Mouse (Mus musculus): ENCODE measurements around the gene Gm5475.
"Not testable (repeated sequence)": the region's sequence is repeated elsewhere in the genome, so short reads cannot be mapped to it uniquely, and the experiment has no call there.

Gm5475 gene

GRCm38 (mm10) chr15:100421758-100422197, at the start of gene Gm5475:
Gene Gm5475 (plus strand): TSS chr15:100422147.
- DNase-seq, result peak; percentile 85

DNA sequence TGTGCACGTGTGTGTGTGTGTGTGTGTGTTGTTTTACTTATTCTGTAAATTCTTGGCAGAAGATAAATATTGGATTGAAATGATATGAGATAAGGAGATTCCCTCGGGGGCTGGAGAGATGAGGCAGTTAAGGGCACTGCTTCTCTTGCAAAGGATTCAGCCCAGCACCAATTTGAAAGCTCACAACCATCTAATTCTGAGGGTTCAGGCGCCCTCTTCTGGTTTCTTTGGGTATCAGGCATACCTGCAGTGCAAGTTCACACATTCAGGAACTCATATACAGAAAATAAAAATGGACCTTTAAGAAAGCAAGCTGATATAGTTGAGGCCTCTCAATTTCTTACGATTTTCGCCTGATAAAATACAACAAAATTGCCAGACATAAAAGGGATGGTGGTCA, 46.9 kb upstream of the Gm5475 start:
- peak; percentile 58 for DNase-seq

GRCm38 (mm10) chr15:100377847-100378505, 44.0 kb upstream of the Gm5475 start:
- DNase-seq, result not testable (repeated sequence)

DNA sequence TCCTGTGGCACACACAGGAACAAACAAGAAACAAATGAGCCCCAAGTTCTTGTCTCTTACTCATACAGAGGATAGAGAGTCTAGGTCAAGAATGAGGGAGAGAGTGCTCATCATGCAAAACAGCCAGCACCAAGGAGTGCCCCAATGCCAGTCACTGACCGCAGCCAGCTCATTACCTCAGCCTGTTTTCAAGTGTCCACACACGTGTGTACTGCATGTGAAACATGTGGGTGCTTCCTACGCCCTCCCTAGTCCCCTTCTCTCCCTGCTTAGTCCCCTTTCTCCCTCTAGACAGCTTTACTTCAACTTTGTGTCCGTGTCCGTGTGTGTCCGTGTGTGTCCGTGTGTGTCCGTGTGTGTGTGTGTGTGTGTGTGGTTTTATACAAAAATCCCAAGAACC, 42.3 kb upstream of the Gm5475 start:
- DNase-seq, result no peak

GRCm38 (mm10) chr15:100380104-100380503, 41.8 kb upstream of the Gm5475 start:
- no peak for DNase-seq

DNA sequence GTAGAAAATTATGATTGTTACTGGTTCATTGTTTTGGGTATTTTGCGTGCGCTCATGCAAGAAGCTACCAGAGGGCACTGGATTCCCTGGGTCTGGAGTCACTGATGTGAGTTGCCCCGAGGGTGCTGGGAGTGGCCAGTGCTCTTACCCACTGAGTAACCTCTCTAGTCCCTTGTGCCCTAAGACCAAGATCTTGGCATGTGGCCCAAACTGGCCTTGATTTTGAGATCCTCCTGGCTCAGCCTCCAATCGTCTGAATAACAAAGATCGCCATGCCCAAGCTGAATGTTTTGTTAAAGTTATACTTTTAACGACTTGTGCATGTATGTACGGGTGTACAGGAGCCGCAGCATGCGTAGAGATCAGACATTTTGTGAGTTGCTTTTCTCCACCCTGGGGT, 36.2 kb upstream of the Gm5475 start:
- DNase-seq, result no peak

GRCm38 (mm10) chr15:100387544-100388223, 34.3 kb upstream of the Gm5475 start:
- no peak for DNase-seq

GRCm38 (mm10) chr15:100388224-100388835, 33.6 kb upstream of the Gm5475 start:
- no peak for DNase-seq

DNA sequence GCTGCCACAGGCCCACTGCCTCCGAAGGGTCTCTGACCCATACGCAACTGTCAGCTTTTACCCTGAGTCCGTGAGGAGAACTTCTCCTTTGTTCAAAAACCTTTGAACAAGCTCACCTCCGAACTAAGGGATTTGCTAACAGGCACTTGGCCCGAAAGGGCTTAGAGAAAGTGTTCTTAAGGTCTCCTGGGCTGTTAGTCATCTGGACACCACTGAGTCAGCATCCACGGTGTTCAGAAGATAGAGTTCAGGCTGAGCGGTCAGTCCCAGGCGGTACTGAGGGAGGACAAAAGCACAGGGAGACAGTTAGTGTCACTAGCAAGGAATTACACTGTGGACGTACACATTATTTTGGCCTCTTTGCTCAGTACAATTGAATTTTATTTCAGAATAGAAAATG, 33.1 kb upstream of the Gm5475 start:
- no peak for DNase-seq

DNA sequence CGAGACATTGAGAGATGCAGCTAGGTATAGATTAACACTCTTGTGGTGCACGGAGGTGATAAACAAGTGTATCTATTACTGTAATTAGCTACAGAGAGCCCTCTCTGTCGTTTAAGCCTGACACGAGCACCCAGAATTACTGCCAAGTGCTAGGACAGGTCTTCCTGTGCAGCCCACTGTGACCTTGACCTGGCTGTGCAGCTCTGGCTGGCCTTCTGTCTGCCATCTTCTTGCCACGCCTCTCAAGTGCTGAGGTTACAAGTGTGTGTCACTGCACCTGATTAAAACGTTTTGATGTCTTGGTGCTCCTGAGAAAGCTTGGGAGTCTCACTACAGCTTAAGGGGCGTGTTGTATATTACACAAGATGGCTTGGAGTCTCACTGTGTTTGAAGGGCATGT, 30.9 kb upstream of the Gm5475 start:
- DNase-seq, result no peak

GRCm38 (mm10) chr15:100391599-100391998, 30.3 kb upstream of the Gm5475 start:
- DNase-seq, result no peak

DNA sequence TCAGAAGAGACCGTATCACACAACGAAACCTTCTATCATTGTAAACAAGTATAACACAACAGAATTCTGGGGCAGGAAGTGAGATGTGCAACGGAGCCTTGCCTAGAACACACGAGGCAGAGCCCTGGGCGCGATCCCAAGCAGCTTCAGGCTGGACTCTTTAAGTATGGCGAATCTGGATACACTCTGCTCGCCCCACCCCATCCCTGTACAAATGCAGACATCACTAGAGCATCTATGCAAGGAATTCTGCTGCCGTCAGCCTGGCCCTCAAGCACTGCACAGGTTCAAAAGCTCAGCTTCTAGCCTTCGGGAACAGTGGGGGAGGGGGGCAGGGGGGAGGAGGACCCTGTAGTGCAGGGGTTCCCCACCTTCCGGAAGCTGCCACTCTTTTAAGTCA, 28.9 kb upstream of the Gm5475 start:
- DNase-seq, result no peak

DNA sequence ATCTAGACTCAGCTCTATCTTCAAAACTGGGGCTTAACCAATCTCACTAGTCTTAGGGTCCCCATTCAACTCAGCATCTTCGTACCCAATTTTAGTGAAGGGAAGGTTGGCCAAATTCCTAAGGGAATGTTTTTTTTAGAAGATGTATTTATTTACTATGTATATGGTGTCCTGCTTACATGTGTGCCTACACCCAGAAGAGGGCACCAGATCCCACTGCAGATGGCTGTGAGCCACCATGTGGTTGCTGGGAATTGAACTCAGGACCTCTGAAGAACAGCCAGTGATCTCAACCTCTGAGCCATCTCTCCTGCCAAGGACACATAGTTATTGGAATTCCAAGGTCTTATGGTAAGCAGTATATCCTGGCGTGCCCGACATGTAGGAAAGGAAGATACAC, 26.4 kb upstream of the Gm5475 start:
- DNase-seq, result no peak

DNA sequence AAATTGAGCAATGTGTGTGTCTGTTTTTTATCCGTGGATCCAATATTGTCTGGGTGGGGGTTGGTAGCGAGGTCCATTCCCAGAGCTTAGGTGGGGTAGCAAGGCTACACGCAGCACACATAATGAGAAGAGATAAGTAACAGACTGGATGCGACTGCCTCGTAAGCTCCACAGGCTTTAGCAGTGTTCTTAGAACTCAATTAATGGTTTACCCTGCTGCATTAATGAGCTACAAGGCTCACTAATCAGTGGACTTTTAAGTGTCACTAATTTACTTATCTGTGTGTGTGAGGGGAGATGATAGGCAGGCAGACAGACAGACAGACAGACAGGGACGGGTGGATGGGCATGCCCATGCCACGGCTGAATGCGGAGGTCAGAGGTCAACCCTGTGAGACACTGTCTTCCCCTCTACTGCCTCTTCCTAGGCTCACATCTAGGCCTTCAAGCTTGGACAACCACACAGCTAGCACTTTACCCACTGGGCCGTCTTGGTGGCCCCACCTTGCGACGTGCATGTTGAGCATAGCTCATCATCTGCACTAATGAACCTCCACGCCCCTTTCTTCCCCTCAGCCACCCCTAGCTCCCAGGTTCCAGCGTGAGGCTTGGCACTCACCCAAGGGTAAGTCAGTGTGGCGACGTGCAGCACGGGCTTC, 21.2 kb upstream of the Gm5475 start:
- peak; percentile 83 for DNase-seq

DNA sequence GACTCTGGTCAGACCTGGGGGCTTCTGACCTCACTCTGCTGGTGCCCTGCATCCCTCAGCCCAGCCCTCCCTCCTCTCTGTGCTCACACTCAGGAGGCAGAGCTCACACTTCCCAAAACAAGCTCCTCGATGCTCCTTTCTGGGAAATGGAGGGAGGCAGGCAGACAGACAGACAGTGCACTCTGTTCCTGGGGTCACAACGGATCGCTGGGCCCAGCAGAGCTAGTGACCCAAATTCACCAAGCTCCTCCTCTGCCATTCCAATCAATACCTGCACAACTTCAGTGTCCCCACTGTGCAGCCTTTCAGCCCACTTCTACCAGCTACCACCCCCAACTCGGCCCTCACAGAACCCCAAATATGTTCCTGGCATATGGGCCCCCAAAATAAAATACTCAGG, 20.1 kb upstream of the Gm5475 start:
- DNase-seq, result no peak

GRCm38 (mm10) chr15:100402347-100402746, 19.6 kb upstream of the Gm5475 start:
- no peak for DNase-seq

- no peak for DNase-seq
Observed at GRCm38 (mm10) chr15:100402798-100403197, 19.1 kb upstream of the Gm5475 start.

DNA sequence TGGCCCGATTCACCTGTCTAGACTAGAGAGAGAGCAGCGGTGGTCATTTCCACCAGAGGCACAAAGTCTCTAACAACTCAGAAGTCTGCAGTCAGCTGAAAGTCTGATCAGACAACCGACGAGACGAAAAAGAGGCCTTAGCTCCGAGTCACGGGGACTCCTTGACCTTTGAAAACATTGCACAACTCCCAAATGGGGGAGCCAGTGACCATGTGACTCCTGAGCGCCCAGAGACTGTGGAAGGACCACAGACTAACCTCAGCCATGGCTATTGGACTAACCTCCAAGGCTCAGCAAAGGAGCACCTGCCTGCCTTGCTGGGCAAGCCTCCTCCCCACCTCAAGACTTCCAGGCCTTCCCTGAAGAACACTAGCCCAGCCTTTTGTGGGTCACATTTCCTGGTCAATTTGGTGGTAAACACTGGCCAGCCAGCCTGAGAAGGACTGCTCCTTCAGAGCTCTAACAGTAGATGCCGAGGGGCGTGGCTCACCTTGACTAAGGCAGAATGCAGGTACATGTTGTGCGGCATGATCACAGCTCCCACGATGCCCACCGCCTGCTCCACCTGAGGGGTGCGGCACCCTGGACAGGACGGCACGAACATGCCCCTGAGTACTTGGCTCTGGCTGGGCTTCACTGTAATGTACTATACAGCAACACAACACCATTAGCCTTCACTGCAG, 18.5 kb upstream of the Gm5475 start:
- peak; percentile 86 for DNase-seq

GRCm38 (mm10) chr15:100406088-100406487, 15.9 kb upstream of the Gm5475 start:
- no peak for DNase-seq

GRCm38 (mm10) chr15:100410918-100411672, 10.9 kb upstream of the Gm5475 start:
- peak; percentile 91 for DNase-seq

GRCm38 (mm10) chr15:100411731-100412130, 10.2 kb upstream of the Gm5475 start:
- DNase-seq, result no peak

GRCm38 (mm10) chr15:100413306-100413705, 8.6 kb upstream of the Gm5475 start:
- DNase-seq, result no peak
